Mouse (Mus musculus) ES-Bruce4 (cell line): ENCODE data around the gene Sel1l3. TPM values are rescaled to one million over a fixed set of nuclear protein-coding genes. Genes with fewer than 3 reads are reported as not detected.

ENCODE experiments used
- H3K27ac ChIP-seq: 2 replicates; pipeline ENCODE4 v1.5.1; 2012; ENCODE audit warnings: low read length, inconsistent platforms; ENCODE audit not compliant: insufficient read depth
- H3K27me3 ChIP-seq: 2 replicates; pipeline ENCODE4 v1.6.1; 2012; ENCODE audit warnings: mild to moderate bottlenecking, low read length, inconsistent platforms; ENCODE audit not compliant: control insufficient read depth, poor library complexity, insufficient read depth, severe bottlenecking
- H3K36me3 ChIP-seq: 2 replicates; pipeline ENCODE4 v1.6.1; 2012; ENCODE audit warnings: inconsistent platforms, mild to moderate bottlenecking, low read length, moderate library complexity; ENCODE audit not compliant: control insufficient read depth, poor library complexity, insufficient read depth, severe bottlenecking
- H3K4me1 ChIP-seq: one replicate; pipeline ENCODE4 v1.8.1; 2011; ENCODE audit warnings: low read length; ENCODE audit not compliant: control insufficient read depth, insufficient read depth
- H3K4me3 ChIP-seq: 2 replicates; pipeline ENCODE4 v1.5.1; 2011; ENCODE audit warnings: low read depth, mild to moderate bottlenecking, low read length
- H3K9ac ChIP-seq: 2 replicates; pipeline ENCODE4 v1.6.1; 2012; ENCODE audit warnings: low read depth, mild to moderate bottlenecking, inconsistent platforms; ENCODE audit not compliant: poor library complexity, severe bottlenecking
- H3K9me3 ChIP-seq: replicated peaks from 2 replicates; pipeline ENCODE4 v1.6.1; 2012; ENCODE audit warnings: mild to moderate bottlenecking, low read length, inconsistent platforms; ENCODE audit not compliant: control insufficient read depth, poor library complexity, insufficient read depth, severe bottlenecking
- CTCF ChIP-seq: IDR thresholded peaks from one replicate; pipeline ENCODE4 v1.8.1; 2011; ENCODE audit warnings: low read depth, low read length
- EP300 ChIP-seq: IDR thresholded peaks from 2 replicates; pipeline ENCODE4 v1.6.1; 2011; ENCODE audit warnings: low read depth, low read length; ENCODE audit not compliant: insufficient read depth
- POLR2A ChIP-seq: IDR thresholded peaks from one replicate; pipeline ENCODE4 v1.8.1; 2011; ENCODE audit warnings: low read length; ENCODE audit not compliant: insufficient read depth
- polyA plus RNA-seq: library from polyadenylated mRNA; stranded (reverse); fragments of >200 nt; gene quantifications from 2 replicates; pipeline ENCODE4 v1.2.4, GENCODE M21; 2011; ENCODE audit warnings: low read depth; ENCODE audit not compliant: missing spikeins, insufficient read depth, insufficient read length

Gene Sel1l3
- polyA plus RNA-seq, 1 experiment: 6.1 TPM

DNA sequence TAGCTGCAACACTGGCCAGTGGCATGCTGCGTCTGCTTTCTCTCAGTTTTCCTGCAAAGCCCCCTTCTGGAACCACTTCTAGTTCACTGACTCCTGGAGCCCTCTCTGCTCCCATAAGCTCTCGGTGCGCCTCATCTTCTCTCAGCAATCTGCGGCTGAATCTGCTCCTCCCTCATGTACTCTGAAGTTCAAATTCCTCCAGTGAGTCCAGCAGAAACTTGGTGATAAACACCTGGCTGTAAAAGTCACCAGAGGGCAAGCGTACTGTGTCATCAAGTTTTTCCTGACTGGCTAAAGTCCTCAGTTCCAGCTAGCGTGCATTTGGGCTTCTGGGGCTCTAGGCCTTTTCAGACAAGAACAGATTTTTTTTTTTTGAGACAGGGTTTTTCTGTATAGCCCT, 139.2 kb downstream of the Sel1l3 start:
- Histone ChIP-seq H3K27me3 (no peaks in the 10 kb centered on the region; the same call in 1 of the 2 replicates), H3K9me3 (no peaks in the 10 kb centered on the region), H3K4me3 (no peak overlapping the region)

DNA sequence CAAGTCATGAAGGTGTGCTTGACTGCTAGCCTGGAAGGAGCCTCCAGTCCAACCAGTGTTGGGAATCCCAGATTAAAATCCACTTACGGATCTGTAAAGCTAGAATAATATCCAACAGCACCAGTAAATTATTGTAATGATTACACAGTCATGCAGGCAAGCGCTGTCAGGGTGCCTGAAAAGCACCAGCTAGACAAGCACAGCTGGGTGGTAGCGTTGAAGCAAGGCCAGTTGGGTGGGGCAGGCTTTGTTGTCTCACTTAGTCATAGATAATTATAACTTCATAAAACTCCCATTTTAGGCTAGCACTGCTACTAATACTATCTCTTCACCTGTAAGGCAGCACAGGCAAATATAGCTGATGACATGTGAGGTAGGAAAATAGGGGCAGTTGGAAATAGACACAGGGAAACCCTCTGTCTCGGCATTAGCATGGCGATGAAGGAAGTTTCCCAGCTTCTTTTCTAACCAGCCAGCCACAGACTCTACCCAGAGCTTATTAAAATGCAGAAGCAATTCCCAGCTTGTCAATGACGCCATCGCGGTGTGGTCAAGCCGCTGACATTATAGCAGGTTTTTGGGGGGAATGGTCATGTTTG, 152.1 kb downstream of the Sel1l3 start:
- Histone ChIP-seq H3K9ac (no peak overlapping the region), H3K36me3 (no peaks in the 10 kb centered on the region), H3K27ac (no peak overlapping the region), H3K4me3 (no peak overlapping the region), H3K27me3 (no peaks in the 10 kb centered on the region), H3K4me1 (no peaks in the 10 kb centered on the region), H3K9me3 (no peaks in the 10 kb centered on the region)
- no peak for TF ChIP-seq EP300
- no peak for TF ChIP-seq CTCF
- no peak for TF ChIP-seq POLR2A

More for the DNA sequence above, 139.2 kb downstream of the Sel1l3 start:
- Histone ChIP-seq H3K4me1 (no peaks in the 10 kb centered on the region), H3K36me3 (no peaks in the 10 kb centered on the region), H3K9ac (no peak overlapping the region), H3K27ac (no peak overlapping the region)
- TF ChIP-seq EP300: no peak
- no peak for TF ChIP-seq CTCF
- no peak for TF ChIP-seq POLR2A

Other genes with a start within 250 kb of the Sel1l3 start
- 1.4 and 1.8 TPM in 2 replicates for gene Slc34a2, start 175.8 kb downstream of the Sel1l3 start, polyA plus RNA-seq
- 20.0 and 33.1 TPM in 2 replicates for gene Smim20, start 53.2 kb upstream of the Sel1l3 start, polyA plus RNA-seq